Mouse (Mus musculus): Measurements from ENCODE around the gene Tex36. TPM values are rescaled to one million over a fixed set of nuclear protein-coding genes. Genes with fewer than 3 reads are reported as not detected.

Gene Tex36
- polyA plus RNA-seq, 2 experiments from 2014 or later: not detected

Other genes starting within 250 kb of the Tex36 start
- 10 to 100 TPM; 10.2 to 11.7 TPM for gene Edrf1, start 35.4 kb upstream of the Tex36 start, polyA plus RNA-seq (2017; shearing (Covaris generic))
- under 1 TPM in 1 of 2 experiments, not detected in 1; 0.33 TPM for gene Mmp21, start 77.9 kb upstream of the Tex36 start, polyA plus RNA-seq (2017; shearing (Covaris generic))
- 100 to 1,000 TPM; 196 to 216 TPM for gene Bccip, start 107.2 kb upstream of the Tex36 start, polyA plus RNA-seq (2017; shearing (Covaris generic))
- gene Uros, start 107.9 kb upstream of the Tex36 start, polyA plus RNA-seq (2017; shearing (Covaris generic)): 10 to 100 TPM; 22.5 to 36.3 TPM
- not detected for gene Fank1, start 174.7 kb upstream of the Tex36 start, polyA plus RNA-seq (2017; shearing (Covaris generic))
- gene Dhx32, start 180.6 kb upstream of the Tex36 start, polyA plus RNA-seq (2017; shearing (Covaris generic)): 10 to 100 TPM in 1 of 2 experiments, 1 to 10 TPM in 1; 8.3 to 10.4 TPM

Measured in activated CD4-positive, CD25-positive, alpha-beta regulatory T cell, adult 4 months (primary cell).